Comparison of ENCODE assay signal across 20 mouse cellular contexts in genomic region chr13:63717249-63717648, GRCm38 (mm10).
"Had no signal": no experiment of that assay in that cellular context is flagged by ENCODE, and none has a peak within 500 bp of the region (broad histone marks: within the 10 kb centered on the region; RNA-seq: fewer than 3 reads in every experiment).

No protein-coding gene starts in this region.

- H3K4me3 ChIP-seq: limb, embryonic 10.5 days; limb, embryonic 13.5 days; liver, embryonic 13.5 days; midbrain, embryonic 15.5 days; neural tube, embryonic 12.5 days; neural tube, embryonic 15.5 days; stomach, embryonic 15.5 days had no signal

- H3K4me2 ChIP-seq: limb, embryonic 13.5 days; liver, embryonic 13.5 days; midbrain, embryonic 11.5 days; midbrain, embryonic 15.5 days; neural tube, embryonic 12.5 days; neural tube, embryonic 15.5 days; stomach, embryonic 15.5 days had no signal

- H3K9me3 ChIP-seq: limb, embryonic 10.5 days; liver, embryonic 13.5 days; midbrain, embryonic 15.5 days; stomach, embryonic 15.5 days had no signal

- H3K36me3 ChIP-seq: limb, embryonic 10.5 days; limb, embryonic 13.5 days; liver, embryonic 13.5 days; midbrain, embryonic 15.5 days; neural tube, embryonic 12.5 days; neural tube, embryonic 15.5 days; stomach, embryonic 15.5 days had no signal

- H3K27me3 ChIP-seq: limb, embryonic 13.5 days; liver, embryonic 13.5 days; midbrain, embryonic 15.5 days; neural tube, embryonic 12.5 days; neural tube, embryonic 15.5 days; stomach, embryonic 15.5 days had no signal

- H3K9ac ChIP-seq: limb, embryonic 13.5 days; liver, embryonic 13.5 days; midbrain, embryonic 15.5 days; neural tube, embryonic 12.5 days; neural tube, embryonic 15.5 days; stomach, embryonic 15.5 days had no signal

- H3K27ac ChIP-seq: limb, embryonic 10.5 days; limb, embryonic 13.5 days; liver, embryonic 13.5 days; midbrain, embryonic 15.5 days; neural tube, embryonic 12.5 days; neural tube, embryonic 15.5 days; stomach, embryonic 15.5 days had no signal

- DNase-seq: kidney, adult 18-20 months; kidney, adult 9 months; kidney, postnatal 14 days; kidney, postnatal 4 days; liver, embryonic 13.5 days; right cerebral cortex, adult 18-20 months; right cerebral cortex, postnatal 14 days; right cerebral cortex, postnatal 4 days; thymus, adult 18-20 months; thymus, postnatal 14 days; thymus, postnatal 4 days had no signal

- ATAC-seq: inflammation-experienced regulatory T-cells, adult 6 months; intestine, embryonic 16.5 days; midbrain, embryonic 15.5 days had no signal
